Mouse (Mus musculus) layer of hippocampus, adult 2 months (tissue): Measurements from ENCODE around the gene Dmwd. TPM values are rescaled to one million over a fixed set of nuclear protein-coding genes. Genes with fewer than 3 reads are reported as not detected.

Experiments
- DNase-seq, 2 experiments: peaks; one replicate each; pipeline ENCODE4 v3.0.0; 2022; ENCODE audit warnings: low spot score in 2 of 2
- H3K27ac ChIP-seq: fragments of 200-600 bp; 2 replicates; pipeline ENCODE4 v1.8.1; 2022
- H3K4me3 ChIP-seq: fragments of 200-600 bp; 2 replicates; pipeline ENCODE4 v1.8.1; 2022; ENCODE audit warnings: mild to moderate bottlenecking
- CTCF ChIP-seq: fragments of 200-600 bp; conservative IDR thresholded peaks from 2 replicates; pipeline ENCODE4 v1.8.1; 2022; ENCODE audit warnings: antibody characterized with exemption, mild to moderate bottlenecking, moderate library complexity
- long read RNA-seq, 2 experiments: library from polyadenylated mRNA; stranded (forward); transcript quantifications; one replicate each; pipeline ENCODE4 v2.0.0; 2021; ENCODE audit warnings: borderline mapping rate in 2 of 2
- total RNA-seq, 2 experiments: library from RNA; stranded (reverse); gene quantifications; 2 replicates each; pipeline ENCODE4 v1.2.3; 2021

Dmwd gene
- 100 to 1,000 TPM; 154 TPM for total RNA-seq
- long read RNA-seq, experiment 1, transcript Dmwd-201 (5 exons, 2,494 nt): major isoform, 121 of 224 reads
- long read RNA-seq, experiment 1, transcript Dmwd-202 (4 exons, 2,388 nt): minor isoform, 70 of 224 reads
- long read RNA-seq, experiment 1, partial matches to known transcripts: 28 of 224 reads
- long read RNA-seq, experiment 1, other reads (novel, unspliced or antisense): 2 of 224 reads
- long read RNA-seq, experiment 2, transcript Dmwd-204 (4 exons, 2,080 nt): minor isoform, 8 of 301 reads
- long read RNA-seq, experiment 2, transcript Dmwd-202 (4 exons, 2,388 nt): minor isoform, 104 of 301 reads
- long read RNA-seq, experiment 2, transcript Dmwd-201 (5 exons, 2,494 nt): major isoform, 151 of 301 reads
- long read RNA-seq, experiment 2, partial matches to known transcripts: 34 of 301 reads
- long read RNA-seq, experiment 2, other reads (novel, unspliced or antisense): 4 of 301 reads

- peak within 1 kb of the TSS; percentile 90 for H3K27ac ChIP-seq
- peak; percentile 96 to 98 for DNase-seq
- peak within 1 kb of the TSS; percentile 81 for H3K4me3 ChIP-seq
- TF ChIP-seq CTCF: no peak
These were observed at the start of gene Dmwd for GRCm38 (mm10) chr7:19075723-19076585. Gene Dmwd, plus strand, starts transcription at chr7:19076227.

GRCm38 (mm10) chr7:19028067-19028466 is 48.0 kb upstream of the Dmwd start:
- Histone ChIP-seq H3K27ac (no peak overlapping the region), H3K4me3 (no peak overlapping the region)
- no peak for TF ChIP-seq CTCF
- no peak for DNase-seq

DNA sequence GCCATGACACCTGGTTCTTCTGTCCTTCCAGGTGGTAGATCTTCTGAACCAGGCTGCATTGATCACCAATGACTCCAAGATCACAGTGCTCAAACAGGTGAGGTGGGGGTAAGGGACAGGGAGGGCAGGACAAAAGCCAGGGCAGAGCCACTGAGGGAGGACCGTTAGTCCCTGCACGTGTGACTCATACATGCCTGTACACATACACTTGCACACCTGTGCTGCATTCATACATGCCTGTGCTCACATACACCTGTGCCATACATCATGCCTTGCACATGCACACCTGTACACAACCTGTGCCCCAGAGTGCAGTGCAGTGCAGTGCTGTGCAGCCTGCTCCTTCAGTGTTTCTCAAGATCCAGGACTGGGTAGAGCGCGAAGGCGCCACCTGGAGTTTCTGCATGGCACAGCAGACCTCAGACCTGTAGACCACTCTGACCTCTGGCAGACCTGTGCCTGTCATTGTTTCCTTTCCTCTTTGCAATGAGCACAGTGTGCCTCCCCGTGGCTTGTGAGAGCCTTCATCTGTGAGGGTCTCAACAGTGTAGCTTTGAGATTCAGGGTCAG is 46.9 kb upstream of the Dmwd start:
- no peak for DNase-seq

DNA sequence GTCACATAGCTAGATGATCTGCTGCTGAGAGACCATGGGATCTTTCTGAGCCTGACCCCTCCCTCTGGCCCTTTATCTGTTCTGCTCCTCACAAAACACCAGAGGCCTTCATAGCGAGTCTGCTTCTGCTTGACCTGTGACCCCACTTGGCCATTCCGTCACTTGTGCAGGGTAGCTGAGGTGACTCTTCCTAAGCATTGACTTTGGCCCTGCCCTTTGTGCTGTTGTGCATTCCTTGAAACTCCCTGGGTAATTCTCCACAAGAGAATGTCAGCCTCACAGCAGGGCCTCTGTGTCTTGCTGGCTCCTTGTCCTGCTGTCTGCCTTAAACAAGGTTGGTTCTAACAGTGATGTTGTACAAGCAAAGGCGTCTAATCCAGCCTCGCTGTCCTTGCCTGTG is 44.4 kb upstream of the Dmwd start:
- no peak overlapping the region for H3K4me3 ChIP-seq
- DNase-seq: no peak
- H3K27ac ChIP-seq: no peak overlapping the region
- no peak for TF ChIP-seq CTCF

More for the DNA sequence above, 46.9 kb upstream of the Dmwd start:
- peak; percentile 81 for TF ChIP-seq CTCF
- Histone ChIP-seq H3K27ac (no peak overlapping the region), H3K4me3 (no peak overlapping the region)

GRCm38 (mm10) chr7:19044616-19045015 is 31.4 kb upstream of the Dmwd start:
- H3K4me3 ChIP-seq: no peak overlapping the region
- H3K27ac ChIP-seq: no peak overlapping the region
- no peak for TF ChIP-seq CTCF
- no peak for DNase-seq

GRCm38 (mm10) chr7:19046286-19047069 is 29.5 kb upstream of the Dmwd start:
- H3K27ac ChIP-seq: no peak overlapping the region
- DNase-seq: no peak
- no peak for TF ChIP-seq CTCF
- H3K4me3 ChIP-seq: no peak overlapping the region

- TF ChIP-seq CTCF: no peak
- H3K4me3 ChIP-seq: no peak overlapping the region
- H3K27ac ChIP-seq: no peak overlapping the region
- DNase-seq: no peak
These were observed 28.0 kb upstream of the Dmwd start for GRCm38 (mm10) chr7:19048006-19048527.

- DNase-seq: no peak
- no peak overlapping the region for H3K4me3 ChIP-seq
- no peak for TF ChIP-seq CTCF
- 0 out of 2 replicates have a peak overlapping the region, but pooled peaks have one; percentile 89 for H3K27ac ChIP-seq
These were observed 26.8 kb upstream of the Dmwd start for GRCm38 (mm10) chr7:19049252-19049651.

DNA sequence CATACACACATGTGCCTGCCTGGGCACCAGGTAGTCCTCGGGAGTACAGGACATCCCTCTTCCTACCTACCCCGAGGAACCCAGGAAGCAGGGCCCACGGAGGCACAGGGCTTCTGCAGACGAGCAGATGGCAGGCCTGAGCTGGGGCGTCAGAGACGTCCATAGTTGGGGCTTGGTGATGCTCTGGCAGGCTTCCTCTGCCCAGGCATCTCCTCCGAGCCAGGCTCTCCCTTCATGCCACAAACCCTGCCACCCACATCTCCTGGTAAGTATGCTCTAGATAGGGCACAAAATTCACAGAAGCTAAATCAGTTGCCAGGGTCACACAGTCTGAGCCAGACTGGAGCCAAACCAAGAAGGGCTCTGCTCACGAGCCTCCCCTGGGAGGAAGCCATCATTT is 25.9 kb upstream of the Dmwd start:
- no peak for DNase-seq
- H3K27ac ChIP-seq: peak overlapping the region; percentile 89
- TF ChIP-seq CTCF: no peak
- no peak overlapping the region for H3K4me3 ChIP-seq

GRCm38 (mm10) chr7:19051161-19051560 is 24.9 kb upstream of the Dmwd start:
- H3K27ac ChIP-seq: peak overlapping the region; percentile 89; the same call in 1 of the 2 replicates
- H3K4me3 ChIP-seq: no peak overlapping the region
- TF ChIP-seq CTCF: no peak
- no peak for DNase-seq

- H3K4me3 ChIP-seq: no peak overlapping the region
- DNase-seq: peak; percentile 70 to 81
- H3K27ac ChIP-seq: peak overlapping the region; percentile 89
- no peak for TF ChIP-seq CTCF
These were observed 23.5 kb upstream of the Dmwd start for GRCm38 (mm10) chr7:19052345-19053135.
